Mouse (Mus musculus) limb, embryonic 11.5 days (tissue): ENCODE results near the gene Rbfox1. TPM values are rescaled to one million over a fixed set of nuclear protein-coding genes. Genes with fewer than 3 reads are reported as not detected.

ENCODE experiments used
- ATAC-seq: fragments of 200-750 bp; cut with Nextera tagmentation; 2 replicates; pipeline ENCODE4 v1.8.0; 2017; ENCODE audit warnings: low read depth; ENCODE audit not compliant: insufficient number of reproducible peaks, low FRiP score, low TSS enrichment
- DNase-seq: peaks from one replicate; pipeline ENCODE4 v3.0.0-alpha.2; 2015; ENCODE audit warnings: low spot score
- H3K27ac ChIP-seq: fragments of 300-500 bp; sonication (generic); replicated peaks from 2 replicates; pipeline ENCODE4 v1.5.1; 2014; ENCODE audit warnings: low read depth, mild to moderate bottlenecking, low read length
- H3K27me3 ChIP-seq: fragments of 300-500 bp; sonication (generic); 2 replicates; pipeline ENCODE4 v1.6.1; 2014; ENCODE audit warnings: mild to moderate bottlenecking, low read length, mixed read lengths; ENCODE audit not compliant: control insufficient read depth, insufficient read depth
- H3K36me3 ChIP-seq: fragments of 300-500 bp; sonication (generic); 2 replicates; pipeline ENCODE4 v1.6.1; 2014; ENCODE audit warnings: mild to moderate bottlenecking, low read length, moderate library complexity, mixed read lengths; ENCODE audit not compliant: control insufficient read depth, insufficient read depth
- H3K4me1 ChIP-seq: fragments of 300-500 bp; sonication (generic); 2 replicates; pipeline ENCODE4 v1.6.1; 2014; ENCODE audit warnings: low read length, mixed read lengths; ENCODE audit not compliant: control insufficient read depth, insufficient read depth
- H3K4me2 ChIP-seq: fragments of 300-500 bp; sonication (generic); 2 replicates; pipeline ENCODE4 v1.6.1; 2014; ENCODE audit warnings: low read depth, mild to moderate bottlenecking, moderate library complexity; ENCODE audit not compliant: severe bottlenecking
- H3K4me3 ChIP-seq: fragments of 300-500 bp; sonication (generic); 2 replicates; pipeline ENCODE4 v1.5.1; 2014; ENCODE audit warnings: low read depth, low read length
- H3K9ac ChIP-seq: fragments of 300-500 bp; sonication (generic); 2 replicates; pipeline ENCODE4 v1.6.1; 2014; ENCODE audit warnings: mild to moderate bottlenecking, low read length
- H3K9me3 ChIP-seq: fragments of 300-500 bp; sonication (generic); 2 replicates; pipeline ENCODE4 v1.6.1; 2016; ENCODE audit warnings: low read length; ENCODE audit not compliant: control insufficient read depth
- WGBS: fragments of 180-500 bp; shearing (Covaris S2); extraction: QIAGEN DNeasy Blood & Tissue Kit; methylation state at CpG from one replicate; pipeline ENCODE4 v1.1.7; 2014; 5-methylcytosine and 5-hydroxymethylcytosine counted together
- polyA plus RNA-seq: library from polyadenylated mRNA; unstranded; fragments of >200 nt; fragmentation: Nextera tagmentation; extraction: Ambion mirVana; gene quantifications from 2 replicates; pipeline ENCODE4 v1.2.1, GENCODE M21; 2014

The Rbfox1 gene
- polyA plus RNA-seq, 1 experiment from 2014 or later, result 0.81 TPM

GRCm38 (mm10) chr16:6366649-6367048, 481.5 kb downstream of the Rbfox1 start:
- no peaks in the 10 kb centered on the region for H3K4me1 ChIP-seq
- no peak overlapping the region for H3K9ac ChIP-seq
- H3K27me3 ChIP-seq, result no peaks in the 10 kb centered on the region
- H3K4me3 ChIP-seq, result no peak overlapping the region
- ATAC-seq (no peak), DNase-seq (no peak)
- no peak overlapping the region for H3K4me2 ChIP-seq
- no peaks in the 10 kb centered on the region for H3K36me3 ChIP-seq
- no peak overlapping the region for H3K27ac ChIP-seq
- WGBS, result 72% methylated on average over 6 of the region's 6 CpGs
- H3K9me3 ChIP-seq, result no peaks in the 10 kb centered on the region

GRCm38 (mm10) chr16:6380924-6381323, 495.8 kb downstream of the Rbfox1 start:
- WGBS, result 91% methylated on average over 3 of the region's 3 CpGs
- H3K4me1 ChIP-seq, result no peaks in the 10 kb centered on the region
- no peak overlapping the region for H3K9ac ChIP-seq
- H3K9me3 ChIP-seq, result no peaks in the 10 kb centered on the region
- no peak overlapping the region for H3K27ac ChIP-seq
- DNase-seq (no peak), ATAC-seq (no peak)
- no peak overlapping the region for H3K4me2 ChIP-seq
- H3K27me3 ChIP-seq, result no peaks in the 10 kb centered on the region
- no peak overlapping the region for H3K4me3 ChIP-seq
- H3K36me3 ChIP-seq, result no peaks in the 10 kb centered on the region

GRCm38 (mm10) chr16:6381572-6381971, 496.4 kb downstream of the Rbfox1 start:
- no peak overlapping the region for H3K4me2 ChIP-seq
- H3K9ac ChIP-seq, result no peak overlapping the region
- H3K27me3 ChIP-seq, result no peaks in the 10 kb centered on the region
- WGBS, result 51% methylated on average over 2 of the region's 2 CpGs
- no peaks in the 10 kb centered on the region for H3K4me1 ChIP-seq
- no peaks in the 10 kb centered on the region for H3K36me3 ChIP-seq
- ATAC-seq (no peak; the same call in 1 of the 2 replicates), DNase-seq (no peak)
- H3K27ac ChIP-seq, result no peak overlapping the region
- no peaks in the 10 kb centered on the region for H3K9me3 ChIP-seq
- H3K4me3 ChIP-seq, result no peak overlapping the region

- H3K27me3 ChIP-seq, result no peaks in the 10 kb centered on the region
- WGBS, result 87% methylated on average over 5 of the region's 5 CpGs
- H3K27ac ChIP-seq, result no peak overlapping the region
- DNase-seq (no peak), ATAC-seq (no peak)
- no peaks in the 10 kb centered on the region for H3K9me3 ChIP-seq
- H3K4me1 ChIP-seq, result no peaks in the 10 kb centered on the region
- H3K36me3 ChIP-seq, result no peaks in the 10 kb centered on the region
- no peak overlapping the region for H3K4me2 ChIP-seq
- H3K9ac ChIP-seq, result no peak overlapping the region
- no peak overlapping the region for H3K4me3 ChIP-seq
These were observed 497.6 kb downstream of the Rbfox1 start for GRCm38 (mm10) chr16:6382712-6383111.

- DNase-seq, result no peak
- no peaks in the 10 kb centered on the region for H3K27me3 ChIP-seq
- H3K4me1 ChIP-seq, result no peaks in the 10 kb centered on the region
- H3K9me3 ChIP-seq, result no peaks in the 10 kb centered on the region
- H3K9ac ChIP-seq, result no peak overlapping the region
- no peaks in the 10 kb centered on the region for H3K36me3 ChIP-seq
- WGBS, result 84% methylated on average over 6 of the region's 6 CpGs
- no peak overlapping the region for H3K4me3 ChIP-seq
- no peak overlapping the region for H3K4me2 ChIP-seq
- no peak overlapping the region for H3K27ac ChIP-seq
- ATAC-seq, result no peak
These were observed 505.2 kb downstream of the Rbfox1 start for GRCm38 (mm10) chr16:6390278-6390930.

- no peaks in the 10 kb centered on the region for H3K9me3 ChIP-seq
- no peak overlapping the region for H3K4me3 ChIP-seq
- no peak overlapping the region for H3K9ac ChIP-seq
- no peaks in the 10 kb centered on the region for H3K4me1 ChIP-seq
- WGBS, result 64% methylated on average over 8 of the region's 8 CpGs
- H3K27me3 ChIP-seq, result no peaks in the 10 kb centered on the region
- no peaks in the 10 kb centered on the region for H3K36me3 ChIP-seq
- DNase-seq (no peak), ATAC-seq (no peak)
- H3K4me2 ChIP-seq, result no peak overlapping the region
- no peak overlapping the region for H3K27ac ChIP-seq
These were observed 511.7 kb downstream of the Rbfox1 start for GRCm38 (mm10) chr16:6396676-6397409.

GRCm38 (mm10) chr16:6397635-6398034, 512.5 kb downstream of the Rbfox1 start:
- no peak overlapping the region for H3K4me3 ChIP-seq
- H3K9ac ChIP-seq, result no peak overlapping the region
- H3K27ac ChIP-seq, result no peak overlapping the region
- H3K27me3 ChIP-seq, result no peaks in the 10 kb centered on the region
- H3K9me3 ChIP-seq, result no peaks in the 10 kb centered on the region
- 93% methylated on average over 2 of the region's 2 CpGs for WGBS
- H3K36me3 ChIP-seq, result no peaks in the 10 kb centered on the region
- ATAC-seq (no peak), DNase-seq (peak; percentile 26)
- H3K4me1 ChIP-seq, result no peaks in the 10 kb centered on the region
- no peak overlapping the region for H3K4me2 ChIP-seq

DNA sequence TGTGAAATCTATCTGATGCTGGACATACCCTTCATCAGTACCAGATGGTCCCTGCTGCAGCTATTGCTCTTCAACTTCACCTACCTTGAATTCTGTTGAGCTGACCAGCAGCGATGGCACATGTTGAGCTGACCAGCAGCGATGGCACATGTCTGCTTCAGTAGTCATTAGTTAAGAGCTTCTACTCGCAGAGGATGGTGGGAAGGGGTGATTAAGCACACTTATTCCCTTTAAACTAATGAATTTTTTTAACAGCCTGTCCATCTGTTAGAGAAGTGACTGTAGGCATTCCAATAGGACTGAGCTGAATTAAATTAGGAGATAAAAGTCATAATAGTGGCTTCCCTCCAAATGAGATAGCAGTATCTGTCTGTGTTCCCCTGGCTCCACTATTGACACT, 517.7 kb downstream of the Rbfox1 start:
- WGBS, result 92% methylated on average over 3 of the region's 3 CpGs
- H3K4me2 ChIP-seq, result no peak overlapping the region
- no peak for DNase-seq
- no peaks in the 10 kb centered on the region for H3K9me3 ChIP-seq
- H3K4me1 ChIP-seq, result no peaks in the 10 kb centered on the region
- H3K27me3 ChIP-seq, result no peaks in the 10 kb centered on the region
- no peaks in the 10 kb centered on the region for H3K36me3 ChIP-seq
- no peak overlapping the region for H3K4me3 ChIP-seq
- H3K9ac ChIP-seq, result no peak overlapping the region
- H3K27ac ChIP-seq, result no peak overlapping the region
- no peak for ATAC-seq
